Mouse (Mus musculus): Measurements from ENCODE around the gene Tkt. TPM values are rescaled to one million over a fixed set of nuclear protein-coding genes. Genes with fewer than 3 reads are reported as not detected.

Tkt gene
- 118 and 135 TPM in 2 replicates for polyA plus RNA-seq (2014; fragmentation: Nextera tagmentation; extraction: Ambion mirVana)

- Histone ChIP-seq H3K9me3 (ENCODE audit: control insufficient read depth, low read length) (no peaks in the 10 kb centered on the region), H3K27me3 (ENCODE audit: control insufficient read depth, insufficient read depth, low read length) (no peaks in the 10 kb centered on the region), H3K4me2 (ENCODE audit: low read depth, low read length, severe bottlenecking) (peak within 1 kb of the TSS; percentile 85), H3K4me3 (ENCODE audit: low read depth, low read length) (peak within 1 kb of the TSS; percentile 82), H3K4me1 (replicated peaks; ENCODE audit: control insufficient read depth, insufficient read depth, low read length) (peaks cover 17% of the 10 kb centered on the region), H3K9ac (ENCODE audit: low read length) (peak within 1 kb of the TSS; percentile 89), H3K36me3 (ENCODE audit: control insufficient read depth, insufficient read depth, low read length) (no peaks in the 10 kb centered on the region; the same call in 1 of the 2 replicates), H3K27ac (ENCODE audit: low read depth, low read length) (peak within 1 kb of the TSS; percentile 81)
- DNase-seq (ENCODE audit: low spot score) (peak; percentile 58), ATAC-seq (replicated peaks; ENCODE audit: low FRiP score) (peak; percentile 23; the same call in 1 of the 2 replicates)
- 22% methylated on average over 8 of the region's 8 CpGs for WGBS
Measured at GRCm38 (mm10) chr14:30548131-30548720, at the start of gene Tkt. Gene Tkt (plus strand): TSS chr14:30548359.

- WGBS = 90% methylated on average over 5 of the region's 5 CpGs
- H3K4me3 ChIP-seq (ENCODE audit: low read depth, low read length) = no peak overlapping the region
- H3K9ac ChIP-seq (ENCODE audit: low read length) = no peak overlapping the region
- no peaks in the 10 kb centered on the region for H3K27me3 ChIP-seq (ENCODE audit: control insufficient read depth, insufficient read depth, low read length)
- no peak for DNase-seq (ENCODE audit: low spot score)
- no peak for ATAC-seq (replicated peaks; ENCODE audit: low FRiP score)
- H3K36me3 ChIP-seq (ENCODE audit: control insufficient read depth, insufficient read depth, low read length) = no peaks in the 10 kb centered on the region; the same call in 1 of the 2 replicates
- H3K27ac ChIP-seq (ENCODE audit: low read depth, low read length) = no peak overlapping the region
- H3K4me2 ChIP-seq (ENCODE audit: low read depth, low read length, severe bottlenecking) = no peak overlapping the region
- H3K9me3 ChIP-seq (ENCODE audit: control insufficient read depth, low read length) = no peaks in the 10 kb centered on the region
- no peaks in the 10 kb centered on the region for H3K4me1 ChIP-seq (replicated peaks; ENCODE audit: control insufficient read depth, insufficient read depth, low read length)
Measured at GRCm38 (mm10) chr14:30504990-30505389, 43.2 kb upstream of the Tkt start.

GRCm38 (mm10) chr14:30510214-30510763, 37.9 kb upstream of the Tkt start:
- 92% methylated on average over 6 of the region's 6 CpGs for WGBS
- no peak for ATAC-seq (replicated peaks; ENCODE audit: low FRiP score)
- H3K4me2 ChIP-seq (ENCODE audit: low read depth, low read length, severe bottlenecking) = no peak overlapping the region

GRCm38 (mm10) chr14:30512896-30513295, 35.3 kb upstream of the Tkt start:
- Histone ChIP-seq H3K9ac (ENCODE audit: low read length) (no peak overlapping the region), H3K9me3 (ENCODE audit: control insufficient read depth, low read length) (no peaks in the 10 kb centered on the region), H3K27me3 (ENCODE audit: control insufficient read depth, insufficient read depth, low read length) (no peaks in the 10 kb centered on the region), H3K27ac (ENCODE audit: low read depth, low read length) (no peak overlapping the region), H3K4me3 (ENCODE audit: low read depth, low read length) (no peak overlapping the region), H3K4me2 (ENCODE audit: low read depth, low read length, severe bottlenecking) (no peak overlapping the region), H3K4me1 (replicated peaks; ENCODE audit: control insufficient read depth, insufficient read depth, low read length) (no peaks in the 10 kb centered on the region), H3K36me3 (ENCODE audit: control insufficient read depth, insufficient read depth, low read length) (no peaks in the 10 kb centered on the region; the same call in 1 of the 2 replicates)
- ATAC-seq (replicated peaks; ENCODE audit: low FRiP score) = no peak
- WGBS = 93% methylated on average over 5 of the region's 5 CpGs
- DNase-seq (ENCODE audit: low spot score) = no peak

More at GRCm38 (mm10) chr14:30510214-30510763, 37.9 kb upstream of the Tkt start:
- no peak overlapping the region for H3K9ac ChIP-seq (ENCODE audit: low read length)
- H3K27ac ChIP-seq (ENCODE audit: low read depth, low read length) = no peak overlapping the region
- H3K4me3 ChIP-seq (ENCODE audit: low read depth, low read length) = no peak overlapping the region
- no peaks in the 10 kb centered on the region for H3K4me1 ChIP-seq (replicated peaks; ENCODE audit: control insufficient read depth, insufficient read depth, low read length)
- no peak for DNase-seq (ENCODE audit: low spot score)
- no peaks in the 10 kb centered on the region; the same call in 1 of the 2 replicates for H3K36me3 ChIP-seq (ENCODE audit: control insufficient read depth, insufficient read depth, low read length)
- no peaks in the 10 kb centered on the region for H3K27me3 ChIP-seq (ENCODE audit: control insufficient read depth, insufficient read depth, low read length)
- H3K9me3 ChIP-seq (ENCODE audit: control insufficient read depth, low read length) = no peaks in the 10 kb centered on the region

- Histone ChIP-seq H3K4me3 (ENCODE audit: low read depth, low read length) (no peak overlapping the region), H3K9ac (ENCODE audit: low read length) (no peak overlapping the region), H3K36me3 (ENCODE audit: control insufficient read depth, insufficient read depth, low read length) (peaks cover 6% of the 10 kb centered on the region; the same call in 1 of the 2 replicates), H3K4me2 (ENCODE audit: low read depth, low read length, severe bottlenecking) (no peak overlapping the region), H3K9me3 (ENCODE audit: control insufficient read depth, low read length) (no peaks in the 10 kb centered on the region), H3K4me1 (replicated peaks; ENCODE audit: control insufficient read depth, insufficient read depth, low read length) (no peaks in the 10 kb centered on the region), H3K27ac (ENCODE audit: low read depth, low read length) (no peak overlapping the region), H3K27me3 (ENCODE audit: control insufficient read depth, insufficient read depth, low read length) (no peaks in the 10 kb centered on the region)
- 91% methylated on average over 13 of the region's 13 CpGs for WGBS
- DNase-seq (ENCODE audit: low spot score) = no peak
- no peak for ATAC-seq (replicated peaks; ENCODE audit: low FRiP score)
Measured at GRCm38 (mm10) chr14:30515931-30516723, 32.0 kb upstream of the Tkt start.

- no peaks in the 10 kb centered on the region for H3K9me3 ChIP-seq (ENCODE audit: control insufficient read depth, low read length)
- no peaks in the 10 kb centered on the region for H3K27me3 ChIP-seq (ENCODE audit: control insufficient read depth, insufficient read depth, low read length)
- no peak for ATAC-seq (replicated peaks; ENCODE audit: low FRiP score)
- peaks cover 12% of the 10 kb centered on the region; the same call in 1 of the 2 replicates for H3K36me3 ChIP-seq (ENCODE audit: control insufficient read depth, insufficient read depth, low read length)
- no peak overlapping the region for H3K27ac ChIP-seq (ENCODE audit: low read depth, low read length)
- no peak overlapping the region for H3K4me2 ChIP-seq (ENCODE audit: low read depth, low read length, severe bottlenecking)
- H3K4me3 ChIP-seq (ENCODE audit: low read depth, low read length) = no peak overlapping the region
- H3K9ac ChIP-seq (ENCODE audit: low read length) = no peak overlapping the region
- no peaks in the 10 kb centered on the region for H3K4me1 ChIP-seq (replicated peaks; ENCODE audit: control insufficient read depth, insufficient read depth, low read length)
- no peak for DNase-seq (ENCODE audit: low spot score)
- WGBS = 90% methylated on average over 5 of the region's 5 CpGs
Measured at GRCm38 (mm10) chr14:30519323-30519722, 28.8 kb upstream of the Tkt start.

- no peak overlapping the region for H3K27ac ChIP-seq (ENCODE audit: low read depth, low read length)
- no peaks in the 10 kb centered on the region for H3K9me3 ChIP-seq (ENCODE audit: control insufficient read depth, low read length)
- H3K4me2 ChIP-seq (ENCODE audit: low read depth, low read length, severe bottlenecking) = no peak overlapping the region
- DNase-seq (ENCODE audit: low spot score) (no peak), ATAC-seq (replicated peaks; ENCODE audit: low FRiP score) (no peak)
- H3K36me3 ChIP-seq (ENCODE audit: control insufficient read depth, insufficient read depth, low read length) = peaks cover 17% of the 10 kb centered on the region
- H3K4me3 ChIP-seq (ENCODE audit: low read depth, low read length) = no peak overlapping the region
- H3K27me3 ChIP-seq (ENCODE audit: control insufficient read depth, insufficient read depth, low read length) = no peaks in the 10 kb centered on the region
- no peaks in the 10 kb centered on the region for H3K4me1 ChIP-seq (replicated peaks; ENCODE audit: control insufficient read depth, insufficient read depth, low read length)
- H3K9ac ChIP-seq (ENCODE audit: low read length) = no peak overlapping the region
- WGBS = 78% methylated on average over 6 of the region's 6 CpGs
Measured at GRCm38 (mm10) chr14:30523356-30523755, 24.8 kb upstream of the Tkt start.

GRCm38 (mm10) chr14:30528392-30528791, 19.8 kb upstream of the Tkt start:
- Histone ChIP-seq H3K4me2 (ENCODE audit: low read depth, low read length, severe bottlenecking) (no peak overlapping the region), H3K9me3 (ENCODE audit: control insufficient read depth, low read length) (no peaks in the 10 kb centered on the region), H3K4me1 (replicated peaks; ENCODE audit: control insufficient read depth, insufficient read depth, low read length) (0 out of 2 replicates have a peak, but pooled peaks cover 3% of the 10 kb centered on the region), H3K36me3 (ENCODE audit: control insufficient read depth, insufficient read depth, low read length) (peaks cover 8% of the 10 kb centered on the region), H3K27me3 (ENCODE audit: control insufficient read depth, insufficient read depth, low read length) (no peaks in the 10 kb centered on the region), H3K4me3 (ENCODE audit: low read depth, low read length) (no peak overlapping the region), H3K9ac (ENCODE audit: low read length) (no peak overlapping the region), H3K27ac (ENCODE audit: low read depth, low read length) (no peak overlapping the region)
- ATAC-seq (replicated peaks; ENCODE audit: low FRiP score) (no peak), DNase-seq (ENCODE audit: low spot score) (no peak)
- 86% methylated on average over 10 of the region's 10 CpGs for WGBS
